In genomic region chr17:70989991-70990390, GRCm38 (mm10) we compare ENCODE assay signal across 8 mouse cellular contexts. TPM values are rescaled to one million over a fixed set of nuclear protein-coding genes. Genes with fewer than 3 reads are reported as not detected.
A peak's percentile ranks its signal among the peaks of the same experiment; 100 is the strongest.
DNase-seq lines count a peak whose midpoint lies in the region; ATAC-seq and TF ChIP-seq lines count a peak whose summit lies in the region.

No protein-coding gene starts in this region.

- ATAC-seq in forebrain, embryonic 16.5 days, result peak; percentile 77

- under 1% methylated on average over 24 of the region's 24 CpGs for WGBS in forebrain, embryonic 16.5 days
- WGBS in liver, adult 2 months, result 2% methylated on average over 24 of the region's 24 CpGs

- H3K4me3 ChIP-seq in left cerebral cortex, adult 2 months, result peak overlapping the region; percentile 97
- H3K4me3 ChIP-seq in forebrain, embryonic 16.5 days (replicated peaks; ENCODE audit: low read length), result peak overlapping the region; percentile 96
- H3K4me3 ChIP-seq in liver, adult 2 months (ENCODE audit: insufficient read depth, low read depth, low read length), result peak overlapping the region; percentile 78
- H3K4me3 ChIP-seq in myocyte, result peak overlapping the region; percentile 27

- no peak for TF ChIP-seq CTCF in left cerebral cortex, adult 2 months (IDR thresholded peaks at IDR 0.05)
- TF ChIP-seq CTCF in liver, adult 2 months (IDR thresholded peaks at IDR 0.05; ENCODE audit: low read depth, low read length), result no peak

- peak overlapping the region; percentile 99 for H3K27ac ChIP-seq in left cerebral cortex, adult 2 months
- peak overlapping the region; percentile 95 for H3K27ac ChIP-seq in forebrain, embryonic 16.5 days (ENCODE audit: low read length)
- peak overlapping the region; percentile 76 for H3K27ac ChIP-seq in liver, adult 2 months (replicated peaks; ENCODE audit: insufficient read depth, low read depth, low read length)

- no peaks in the 10 kb centered on the region for H3K36me3 ChIP-seq in forebrain, embryonic 16.5 days (ENCODE audit: control insufficient read depth, insufficient read depth)
- H3K36me3 ChIP-seq in liver, adult 2 months (ENCODE audit: control insufficient read depth, insufficient read depth, low read length), result peaks cover 3% of the 10 kb centered on the region
- H3K36me3 ChIP-seq in myocyte (ENCODE audit: control insufficient read depth, insufficient read depth), result peaks cover 40% of the 10 kb centered on the region

- H3K9me3 ChIP-seq in forebrain, embryonic 16.5 days (ENCODE audit: control insufficient read depth, low read length), result no peaks in the 10 kb centered on the region

- peaks cover 35% of the 10 kb centered on the region for H3K79me2 ChIP-seq in liver, adult 2 months (ENCODE audit: control insufficient read depth, insufficient read depth, low read length)
- H3K79me2 ChIP-seq in myocyte (ENCODE audit: control insufficient read depth, insufficient read depth), result peaks cover 52% of the 10 kb centered on the region

- peak overlapping the region; percentile 67 for H3K4me2 ChIP-seq in forebrain, embryonic 16.5 days (ENCODE audit: low read length)
- peak overlapping the region; percentile 79 for H3K4me2 ChIP-seq in myocyte (ENCODE audit: low read depth)

- no peak for TF ChIP-seq POLR2A in liver, adult 2 months (IDR thresholded peaks at IDR 0.05; ENCODE audit: extremely low read depth, insufficient read depth, low read length)
- TF ChIP-seq POLR2A in myocyte (IDR thresholded peaks at IDR 0.05; ENCODE audit: insufficient read length, low read depth), result no peak

- peak overlapping the region; percentile 2 for H3ac ChIP-seq in myocyte (ENCODE audit: control insufficient read depth, insufficient read length)

- H3K9ac ChIP-seq in forebrain, embryonic 16.5 days (replicated peaks; ENCODE audit: low read depth, low read length), result peak overlapping the region; percentile 96
- peak overlapping the region; percentile 92 for H3K9ac ChIP-seq in liver, adult 2 months (ENCODE audit: low read depth, low read length)

- H3K4me1 ChIP-seq in forebrain, embryonic 16.5 days (replicated peaks; ENCODE audit: control insufficient read depth, insufficient read depth, low read length), result peaks cover 31% of the 10 kb centered on the region
- peaks cover 28% of the 10 kb centered on the region for H3K4me1 ChIP-seq in liver, adult 2 months (ENCODE audit: control insufficient read depth, insufficient read depth, low read length)

- intact Hi-C loops in left cerebral cortex, adult 2 months (cut with DNase I), result loop anchor here (1.0 kb wide), 1 partner anchor 12 kb away; the partner anchor contains the start of genes Myl12a and Myom1
- intact Hi-C loops in left cerebral cortex, postnatal 36 days (cut with DNase I), result loop anchor here (5.0 kb wide), 1 partner anchor 192 kb away; the partner anchor contains the start of gene Lpin2

- H3K27me3 ChIP-seq in forebrain, embryonic 16.5 days (replicated peaks; ENCODE audit: control insufficient read depth, insufficient read depth, low read length), result no peaks in the 10 kb centered on the region
- no peaks in the 10 kb centered on the region for H3K27me3 ChIP-seq in liver, adult 2 months (ENCODE audit: control insufficient read depth, insufficient read depth, low read length)
- H3K27me3 ChIP-seq in myocyte (ENCODE audit: control insufficient read depth, insufficient read depth, insufficient read length), result no peaks in the 10 kb centered on the region

- DNase-seq in left cerebral cortex, adult 2 months (ENCODE audit: extremely low spot score in 1 of 2, low spot score in 2 of 2), result no peak
- DNase-seq in left cerebral cortex, postnatal 36 days (ENCODE audit: low spot score in 2 of 2), result no peak
- peak; percentile 43 for DNase-seq in T-cell, adult 2 months (ENCODE audit: low spot score)
- DNase-seq in liver, adult 2 months (ENCODE audit: extremely low read depth, low read depth, low spot score), result no peak
- DNase-seq in ovary, adult 18-20 months (ENCODE audit: low spot score), result no peak
- no peak for DNase-seq in adrenal gland, adult 18-20 months (ENCODE audit: low spot score in 2 of 2)

TF ChIP-seq in myocyte, 11 proteins besides CTCF, POLR2A, EP300 and RAD21:
- TF ChIP-seq SRF (IDR thresholded peaks at IDR 0.05; ENCODE audit: control insufficient read depth, insufficient read length, low read depth) (no peak), TCF3 (IDR thresholded peaks at IDR 0.05; ENCODE audit: insufficient read length, low read depth) (peak; percentile 83), TCF12 (IDR thresholded peaks at IDR 0.05; ENCODE audit: insufficient read depth, poor library complexity, severe bottlenecking) (no peak), MYOD1 (IDR thresholded peaks at IDR 0.05; ENCODE audit: control insufficient read depth in 1 of 3, insufficient read length in 2 of 3, low read depth in 2 of 3) (peak in 2 of 3 experiments; percentile 84 to 91), MYOG (IDR thresholded peaks at IDR 0.05; ENCODE audit: control insufficient read depth in 1 of 3, insufficient read depth in 1 of 3, insufficient read length in 2 of 3, low read depth in 2 of 3) (peak in 2 of 3 experiments; percentile 93 to 96)

RNA-seq across cellular contexts. Expression of gene Myom1, which starts 12.4 kb away (rescaled TPM):
- 1 to 10 TPM; 1.6 to 2.2 TPM for total RNA-seq in left cerebral cortex, adult 2 months (2021)
- 1 to 10 TPM; 2.3 to 3.7 TPM for total RNA-seq in left cerebral cortex, postnatal 36 days (2021)
- 0.77 and 1.3 TPM in 2 replicates for polyA plus RNA-seq in forebrain, embryonic 16.5 days (2015; fragmentation: Nextera tagmentation; extraction: Ambion mirVana)
- total RNA-seq in liver, adult 2 months (2014; rRNA removed), result 1.5 and 3.2 TPM in 2 replicates
- 0.06 and 0.34 TPM in 2 replicates for polyA plus RNA-seq in liver, adult 2 months (2012; rRNA removed)
- 52.7 TPM for polyA plus RNA-seq in myocyte (2012; fragmentation: generic; extraction: Trizol)
- total RNA-seq in adrenal gland, adult 18-20 months (2021), result 1 to 10 TPM; 2.7 to 5.4 TPM

RNA-seq across cellular contexts. Expression of gene Myl12a, which starts 12.7 kb away (rescaled TPM):
- 10 to 100 TPM; 39.0 to 43.4 TPM for total RNA-seq in left cerebral cortex, adult 2 months (2021)
- 10 to 100 TPM; 39.9 to 44.1 TPM for total RNA-seq in left cerebral cortex, postnatal 36 days (2021)
- 110 and 142 TPM in 2 replicates for polyA plus RNA-seq in forebrain, embryonic 16.5 days (2015; fragmentation: Nextera tagmentation; extraction: Ambion mirVana)
- total RNA-seq in liver, adult 2 months (2014; rRNA removed), result 49.7 and 65.4 TPM in 2 replicates
- 34.2 and 37.4 TPM in 2 replicates for polyA plus RNA-seq in liver, adult 2 months (2012; rRNA removed)
- polyA plus RNA-seq in myocyte (2012; fragmentation: generic; extraction: Trizol), result 880 TPM
- 100 to 1,000 TPM; 277 to 311 TPM for total RNA-seq in adrenal gland, adult 18-20 months (2021)

Comparison
In these comparisons a context has a peak if more than half of its experiments do, and no peak if none do; other contexts are left out.
1. H3K4me3 ChIP-seq: peak in every context shown above with its lines; median percentile 97 in left cerebral cortex, adult 2 months; 96 in forebrain, embryonic 16.5 days; 78 in liver, adult 2 months; 27 in myocyte.